ENCODE assay signal across 25 mouse cellular contexts in the genomic region with DNA sequence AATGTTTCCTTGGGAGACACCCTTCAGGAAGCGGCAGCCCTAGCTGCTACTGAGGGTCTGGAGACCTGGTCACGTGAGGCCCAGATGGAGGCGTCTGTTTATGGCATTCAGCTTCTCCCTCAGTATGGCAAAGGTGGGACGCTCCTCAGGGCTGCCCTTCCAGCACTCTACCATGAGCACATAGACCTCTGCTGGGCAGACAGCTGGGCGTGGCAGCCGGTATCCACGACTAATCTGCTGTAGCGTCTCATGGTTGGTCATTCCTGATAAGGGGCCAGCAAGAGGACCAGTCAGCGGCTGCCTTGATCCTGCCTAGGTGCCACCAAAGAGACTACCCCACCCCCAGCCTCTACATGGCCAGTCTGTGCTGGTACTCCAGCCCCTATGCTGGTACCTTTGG. TPM values are rescaled to one million over a fixed set of nuclear protein-coding genes. Genes with fewer than 3 reads are reported as not detected.
A peak's percentile ranks its signal among the peaks of the same experiment; 100 is the strongest.
DNase-seq lines count a peak whose midpoint lies in the region; ATAC-seq and TF ChIP-seq lines count a peak whose summit lies in the region.
"Had no signal": no experiment of that assay in that cellular context is flagged by ENCODE, and none has a peak within 500 bp of the region (broad histone marks: within the 10 kb centered on the region; RNA-seq: fewer than 3 reads in every experiment).

No protein-coding gene starts in this region.

- no peaks in the 10 kb centered on the region for H3K79me2 ChIP-seq in heart, adult 2 months (replicated peaks; ENCODE audit: control insufficient read depth, insufficient read depth, low read length)

- intact Hi-C loops in heart, adult 2 months (cut with DNase I): no loop called here
- intact Hi-C loops in left cerebral cortex, postnatal 36 days (cut with DNase I): no loop called here

- no peaks in the 10 kb centered on the region for H3K4me1 ChIP-seq in heart, embryonic 11.5 days (ENCODE audit: control insufficient read depth, insufficient read depth, low read length)
- H3K4me1 ChIP-seq in heart, adult 2 months (ENCODE audit: control insufficient read depth, insufficient read depth, low read length): no peaks in the 10 kb centered on the region
- H3K4me1 ChIP-seq: embryonic facial prominence, embryonic 15.5 days; forebrain, embryonic 13.5 days; limb, embryonic 12.5 days had no signal

- WGBS in heart, embryonic 11.5 days (ENCODE audit: insufficient replicate concordance): 57% methylated on average over 9 of the region's 9 CpGs
- 62% methylated on average over 9 of the region's 9 CpGs for WGBS in heart, adult 2 months

- no peaks in the 10 kb centered on the region for H3K9me3 ChIP-seq in heart, embryonic 11.5 days (replicated peaks; ENCODE audit: control insufficient read depth, low read length)
- H3K9me3 ChIP-seq: embryonic facial prominence, embryonic 15.5 days; forebrain, embryonic 13.5 days; limb, embryonic 12.5 days; megakaryocyte, embryonic 14.5 days had no signal

- no peak overlapping the region for H3K27ac ChIP-seq in heart, embryonic 11.5 days (ENCODE audit: low read depth, low read length)
- H3K27ac ChIP-seq in heart, adult 2 months: no peak overlapping the region
- H3K27ac ChIP-seq: embryonic facial prominence, embryonic 15.5 days; forebrain, embryonic 13.5 days; kidney, postnatal 0 days; layer of hippocampus, adult 2 months; limb, embryonic 12.5 days had no signal

- no peak overlapping the region for H3K9ac ChIP-seq in heart, embryonic 11.5 days (ENCODE audit: low read depth, low read length)
- H3K9ac ChIP-seq in heart, adult 2 months (ENCODE audit: low read depth, low read length): no peak overlapping the region
- H3K9ac ChIP-seq: embryonic facial prominence, embryonic 15.5 days; forebrain, embryonic 13.5 days; limb, embryonic 12.5 days had no signal

- no peaks in the 10 kb centered on the region for H3K36me3 ChIP-seq in heart, embryonic 11.5 days (ENCODE audit: control insufficient read depth, insufficient read depth, low read length)
- no peaks in the 10 kb centered on the region for H3K36me3 ChIP-seq in heart, adult 2 months (ENCODE audit: control insufficient read depth, insufficient read depth, low read length)
- H3K36me3 ChIP-seq: embryonic facial prominence, embryonic 15.5 days; limb, embryonic 12.5 days had no signal

- TF ChIP-seq EP300 in heart, adult 2 months (IDR thresholded peaks at IDR 0.05; ENCODE audit: insufficient read depth, low read depth, low read length): no peak

- H3K4me2 ChIP-seq in heart, embryonic 11.5 days: no peak overlapping the region
- H3K4me2 ChIP-seq: embryonic facial prominence, embryonic 15.5 days; forebrain, embryonic 13.5 days; limb, embryonic 12.5 days had no signal

- ATAC-seq in heart, embryonic 11.5 days (replicated peaks; ENCODE audit: insufficient number of reproducible peaks, low FRiP score, low TSS enrichment): peak; percentile 60
- ATAC-seq in megakaryocyte progenitor cell, adult 5-6 weeks (replicated peaks; ENCODE audit: poor library complexity): peak; percentile 33; the same call in 1 of the 2 replicates
- ATAC-seq: forebrain, embryonic 13.5 days; midbrain, embryonic 16.5 days had no signal

- no peak for TF ChIP-seq CTCF in heart, adult 2 months (IDR thresholded peaks at IDR 0.05)

- DNase-seq in heart, adult 2 months: no peak
- peak; percentile 65 for DNase-seq in c-Kit-negative CD71-positive TER-119-positive erythroid progenitor cells, embryonic 14.5 days (ENCODE audit: low read depth, low spot score)
- DNase-seq in liver: peak; percentile 87
- no peak for DNase-seq in left cerebral cortex, postnatal 36 days (ENCODE audit: low spot score in 2 of 2)
- DNase-seq in thymus, postnatal 36 days: no peak
- no peak for DNase-seq in heart, adult 18-20 months
- DNase-seq: adrenal gland, postnatal 14 days; cerebellum, adult 9-11 months; embryo, embryonic 11 days; gastrocnemius, postnatal 36 days; lung, postnatal 10 days; right cerebral cortex, adult 18-20 months; spleen, adult 18-20 months had no signal

- H3K27me3 ChIP-seq in heart, embryonic 11.5 days (ENCODE audit: control insufficient read depth, insufficient read depth, low read length): peaks cover 19% of the 10 kb centered on the region
- H3K27me3 ChIP-seq in heart, adult 2 months (ENCODE audit: control insufficient read depth, insufficient read depth, low read length): no peaks in the 10 kb centered on the region

- no peak overlapping the region for H3K4me3 ChIP-seq in heart, embryonic 11.5 days (ENCODE audit: low read depth, low read length)
- H3K4me3 ChIP-seq in heart, adult 2 months: no peak overlapping the region
- H3K4me3 ChIP-seq: embryonic facial prominence, embryonic 15.5 days; forebrain, embryonic 13.5 days; layer of hippocampus, adult 2 months; limb, embryonic 12.5 days; megakaryocyte, embryonic 14.5 days had no signal

- TF ChIP-seq POLR2A in heart, adult 2 months (IDR thresholded peaks at IDR 0.05; ENCODE audit: insufficient read depth, low read depth, low read length): no peak

RNA-seq across cellular contexts. Expression of a gene that starts 3.5 kb away (rescaled TPM):
- not detected in 2 replicates for polyA plus RNA-seq in heart, embryonic 11.5 days (2014; fragmentation: Nextera tagmentation; extraction: Ambion mirVana)
- under 1 TPM in 1 of 2 experiments, not detected in 1; 0.07 TPM for total RNA-seq in heart, adult 2 months (2021)
- 0.03 TPM in 1 of 2 replicates, not detected in the other for polyA plus RNA-seq in heart, adult 2 months (2012; rRNA removed)
- not detected in 2 replicates for total RNA-seq in megakaryocyte progenitor cell, adult 5-6 weeks (2015)
- total RNA-seq in megakaryocyte progenitor cell, adult 5-6 weeks (2017): not detected in 2 replicates
- not detected for total RNA-seq in left cerebral cortex, postnatal 36 days (2021)
- under 1 TPM in 1 of 2 experiments, not detected in 1; 0.08 TPM for total RNA-seq in heart, adult 18-20 months (2021)
- total RNA-seq: gastrocnemius, postnatal 36 days; hematopoietic stem cell, adult 5-6 weeks; left cerebral cortex, adult 18-20 months had no signal
- polyA plus RNA-seq: forebrain, embryonic 13.5 days; heart, embryonic 14.5 days; kidney, postnatal 0 days; limb, embryonic 12.5 days; midbrain, embryonic 16.5 days had no signal

RNA-seq across cellular contexts. Expression of a gene that starts 6.9 kb away (rescaled TPM):
- polyA plus RNA-seq in heart, embryonic 11.5 days (2014; fragmentation: Nextera tagmentation; extraction: Ambion mirVana): 0.29 TPM in 1 of 2 replicates, not detected in the other
- total RNA-seq in heart, adult 2 months (2021): under 1 TPM; 0.44 to 0.59 TPM
- 0.59 and 1.3 TPM in 2 replicates for polyA plus RNA-seq in heart, adult 2 months (2012; rRNA removed)
- not detected in 2 replicates for total RNA-seq in megakaryocyte progenitor cell, adult 5-6 weeks (2015)
- total RNA-seq in megakaryocyte progenitor cell, adult 5-6 weeks (2017): not detected in 2 replicates
- under 1 TPM; 0.25 to 0.50 TPM for total RNA-seq in left cerebral cortex, postnatal 36 days (2021)
- under 1 TPM; 0.35 to 0.44 TPM for total RNA-seq in heart, adult 18-20 months (2021)
- total RNA-seq: hematopoietic stem cell, adult 5-6 weeks had no signal

RNA-seq across cellular contexts. Expression of a gene that starts 13.7 kb away (rescaled TPM):
- 0.13 TPM in 1 of 2 replicates, not detected in the other for polyA plus RNA-seq in heart, embryonic 11.5 days (2014; fragmentation: Nextera tagmentation; extraction: Ambion mirVana)
- not detected for total RNA-seq in heart, adult 2 months (2021)
- polyA plus RNA-seq in heart, adult 2 months (2012; rRNA removed): 0.29 and 0.43 TPM in 2 replicates
- not detected in 2 replicates for total RNA-seq in megakaryocyte progenitor cell, adult 5-6 weeks (2015)
- total RNA-seq in megakaryocyte progenitor cell, adult 5-6 weeks (2017): not detected in 2 replicates
- not detected for total RNA-seq in left cerebral cortex, postnatal 36 days (2021)
- not detected for total RNA-seq in heart, adult 18-20 months (2021)
- total RNA-seq: adrenal gland, postnatal 14 days; gastrocnemius, postnatal 36 days; hematopoietic stem cell, adult 5-6 weeks; layer of hippocampus, adult 2 months; left cerebral cortex, adult 18-20 months had no signal
- polyA plus RNA-seq: heart, embryonic 14.5 days had no signal

RNA-seq across cellular contexts. Expression of a gene that starts 19.1 kb away (rescaled TPM):
- 187 and 214 TPM in 2 replicates for polyA plus RNA-seq in heart, embryonic 11.5 days (2014; fragmentation: Nextera tagmentation; extraction: Ambion mirVana)
- 10 to 100 TPM; 47.5 to 57.7 TPM for total RNA-seq in heart, adult 2 months (2021)
- polyA plus RNA-seq in heart, adult 2 months (2012; rRNA removed): 81.2 and 82.4 TPM in 2 replicates
- total RNA-seq in megakaryocyte progenitor cell, adult 5-6 weeks (2015): 85.7 and 109 TPM in 2 replicates
- total RNA-seq in megakaryocyte progenitor cell, adult 5-6 weeks (2017): 68.8 and 73.0 TPM in 2 replicates
- 10 to 100 TPM; 88.3 to 97.9 TPM for total RNA-seq in left cerebral cortex, postnatal 36 days (2021)
- total RNA-seq in heart, adult 18-20 months (2021): 10 to 100 TPM; 47.6 to 56.8 TPM

RNA-seq across cellular contexts. Expression of a gene that starts 35.7 kb away (rescaled TPM):
- polyA plus RNA-seq in heart, embryonic 11.5 days (2014; fragmentation: Nextera tagmentation; extraction: Ambion mirVana): 1.2 and 1.3 TPM in 2 replicates
- 10 to 100 TPM in 1 of 2 experiments, 1 to 10 TPM in 1; 9.2 to 11.2 TPM for total RNA-seq in heart, adult 2 months (2021)
- 14.1 and 19.4 TPM in 2 replicates for polyA plus RNA-seq in heart, adult 2 months (2012; rRNA removed)
- total RNA-seq in megakaryocyte progenitor cell, adult 5-6 weeks (2015): 3.4 and 5.0 TPM in 2 replicates
- total RNA-seq in megakaryocyte progenitor cell, adult 5-6 weeks (2017): 4.0 and 4.8 TPM in 2 replicates
- 1 to 10 TPM; 1.7 to 3.6 TPM for total RNA-seq in left cerebral cortex, postnatal 36 days (2021)
- total RNA-seq in heart, adult 18-20 months (2021): 10 to 100 TPM in 1 of 2 experiments, 1 to 10 TPM in 1; 8.4 to 11.1 TPM

Comparison
In these comparisons a context has a peak if more than half of its experiments do, and no peak if none do; other contexts are left out.
1. DNase-seq: peak in c-Kit-negative CD71-positive TER-119-positive erythroid progenitor cells, embryonic 14.5 days (single experiment) and liver (single experiment); none in heart, adult 2 months (0 of 2), left cerebral cortex, postnatal 36 days (0 of 2), thymus, postnatal 36 days (0 of 2) and heart, adult 18-20 months (0 of 2).